Mouse (Mus musculus) erythroid progenitor cell, adult 5-6 weeks (primary cell): ENCODE measurements around the gene Fgf9. TPM values are rescaled to one million over a fixed set of nuclear protein-coding genes. Genes with fewer than 3 reads are reported as not detected.

Source experiments
- ATAC-seq: replicated peaks from 2 replicates; pipeline ENCODE4 v1.8.0; 2016; ENCODE audit warnings: moderate number of reproducible peaks, mild to moderate bottlenecking, moderate TSS enrichment, inconsistent platforms; ENCODE audit not compliant: poor library complexity, low FRiP score, severe bottlenecking
- total RNA-seq, 2 experiments: library from RNA; stranded (forward) in 1 of 2; stranded (reverse) in 1 of 2; fragments of 150-400 nt in 1 of 2; fragments of 186-747, 209-891 nt in 1 of 2; gene quantifications; 2 replicates each; pipeline versions ENCODE4 v1.2.3 to v1.2.4; 2015 to 2017; ENCODE audit warnings: low replicate concordance in 2 of 2

Gene Fgf9
- total RNA-seq, 2 experiments from 2014 or later = not detected

GRCm38 (mm10) chr14:58084240-58084639 lies 13.9 kb downstream of the Fgf9 start:
- no peak for ATAC-seq

DNA sequence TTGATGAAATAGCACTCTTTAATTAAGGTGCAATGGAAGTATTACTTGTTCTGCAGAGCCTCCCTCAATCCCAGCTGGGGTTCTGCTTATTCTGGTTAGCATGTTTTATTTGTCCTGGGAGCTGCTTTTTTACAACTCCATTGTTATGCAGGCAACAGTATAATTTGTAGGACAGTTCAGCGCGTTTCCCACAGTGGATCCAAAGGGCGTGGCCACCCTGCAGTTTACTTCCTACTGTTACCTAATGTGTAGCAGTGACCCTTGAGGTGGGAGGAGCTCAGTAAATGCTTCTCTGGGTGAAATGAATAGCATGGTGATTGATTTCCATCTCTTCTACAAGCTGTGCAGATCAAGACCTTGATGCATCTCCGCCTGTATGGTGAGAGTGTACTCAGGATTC lies 17.0 kb downstream of the Fgf9 start:
- no peak for ATAC-seq

DNA sequence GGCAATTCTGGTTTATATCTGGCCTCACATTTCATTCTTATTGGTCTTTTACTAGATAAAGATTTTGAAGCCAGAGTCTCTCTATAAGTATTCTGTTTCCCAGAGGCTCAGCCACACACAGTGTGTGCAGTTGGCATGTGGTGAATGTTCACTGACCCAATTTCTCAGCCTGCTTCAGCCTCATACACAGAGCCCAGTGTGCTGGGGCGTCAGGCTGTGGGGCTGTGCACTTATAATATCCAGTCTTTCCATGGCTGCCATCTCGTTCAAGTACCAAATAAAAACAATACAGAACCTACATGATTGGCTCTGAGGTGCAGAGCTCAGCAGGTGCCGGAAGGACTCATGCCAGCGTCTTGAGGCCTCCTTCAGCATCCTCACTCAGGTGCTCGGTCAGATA lies 19.1 kb downstream of the Fgf9 start:
- ATAC-seq = no peak

- ATAC-seq = no peak
Observed at GRCm38 (mm10) chr14:58091321-58091720, 21.0 kb downstream of the Fgf9 start.

- ATAC-seq = no peak
Observed at GRCm38 (mm10) chr14:58099599-58099998, 29.3 kb downstream of the Fgf9 start.

- no peak for ATAC-seq
Observed at GRCm38 (mm10) chr14:58101298-58101697, 31.0 kb downstream of the Fgf9 start.

DNA sequence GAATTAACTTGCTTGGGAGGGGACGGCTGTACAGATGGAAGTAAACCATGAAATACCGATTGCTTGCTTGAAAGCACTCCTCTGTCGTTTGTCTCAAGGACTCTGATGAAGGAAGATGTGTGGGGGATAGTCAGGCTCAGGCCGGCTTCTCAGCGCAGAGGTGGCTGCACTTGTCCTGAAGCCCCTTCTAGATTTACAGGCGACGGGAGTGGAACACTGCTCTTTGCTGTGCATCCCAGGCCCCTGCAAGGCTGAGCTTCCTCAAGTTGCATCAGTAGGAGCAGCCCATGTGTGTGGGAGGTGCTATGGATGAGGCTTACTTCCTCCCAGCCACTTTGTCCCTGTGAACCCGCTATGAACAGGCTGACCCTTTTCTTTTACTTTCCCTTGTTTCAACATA lies 33.9 kb downstream of the Fgf9 start:
- no peak for ATAC-seq

- no peak for ATAC-seq
Observed at GRCm38 (mm10) chr14:58105596-58105995, 35.2 kb downstream of the Fgf9 start.

DNA sequence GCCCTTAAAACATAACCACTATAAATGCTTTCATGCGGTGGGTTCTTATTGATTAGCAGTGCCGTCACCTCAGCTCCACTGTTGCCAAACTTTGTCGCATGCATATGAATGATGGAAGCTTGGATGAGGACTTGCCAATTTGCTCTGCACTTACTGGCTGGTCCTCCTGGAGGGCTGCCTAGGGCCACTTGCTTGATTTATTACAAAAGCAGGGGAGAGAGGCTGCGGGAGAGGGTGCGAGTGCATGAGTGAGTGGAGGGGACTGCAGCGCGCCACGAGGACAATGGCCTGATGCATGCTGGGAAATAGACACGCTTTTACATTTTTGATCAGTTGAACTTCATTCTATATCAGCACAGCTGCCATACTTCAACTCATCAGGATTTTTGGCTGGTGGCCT lies 39.3 kb downstream of the Fgf9 start:
- ATAC-seq = no peak

DNA sequence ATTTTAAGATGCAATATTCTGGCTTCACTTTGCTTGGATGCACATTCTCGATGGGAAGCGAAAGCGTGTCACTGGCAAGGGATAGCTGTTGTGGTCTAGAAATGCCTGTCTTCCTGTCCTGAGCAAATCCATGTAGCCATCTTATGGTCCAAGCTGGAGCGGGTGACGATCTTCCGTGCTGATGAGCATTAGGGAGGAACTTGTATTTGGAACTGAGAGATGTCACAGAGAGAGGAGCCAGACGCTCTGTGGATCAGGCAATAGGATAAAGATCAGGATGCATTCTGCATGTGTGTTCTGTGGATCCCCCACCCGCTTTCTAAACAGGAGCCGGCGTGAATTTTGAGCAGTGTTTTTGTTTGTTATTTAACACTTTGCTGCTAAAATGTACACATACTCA lies 41.2 kb downstream of the Fgf9 start:
- no peak for ATAC-seq

DNA sequence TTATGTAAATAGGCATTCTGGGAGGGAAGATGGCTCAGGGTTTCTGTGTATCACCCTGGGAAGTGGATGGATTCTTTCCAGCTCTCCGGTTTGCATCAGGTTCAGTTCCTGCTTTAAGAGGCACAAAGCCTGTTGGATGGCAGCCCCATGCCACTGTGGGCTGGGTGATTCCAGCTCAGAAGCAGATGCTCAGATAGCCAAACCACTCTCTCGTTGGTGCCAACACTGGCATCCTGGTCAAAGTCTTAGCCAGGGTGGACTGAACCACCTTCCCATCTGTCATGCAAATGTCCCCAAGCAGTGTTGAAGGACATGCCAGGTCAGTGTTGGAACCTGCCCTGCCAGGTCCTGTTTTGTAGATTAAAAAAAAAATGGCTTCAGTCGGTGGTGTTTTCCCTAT lies 42.0 kb downstream of the Fgf9 start:
- no peak for ATAC-seq

DNA sequence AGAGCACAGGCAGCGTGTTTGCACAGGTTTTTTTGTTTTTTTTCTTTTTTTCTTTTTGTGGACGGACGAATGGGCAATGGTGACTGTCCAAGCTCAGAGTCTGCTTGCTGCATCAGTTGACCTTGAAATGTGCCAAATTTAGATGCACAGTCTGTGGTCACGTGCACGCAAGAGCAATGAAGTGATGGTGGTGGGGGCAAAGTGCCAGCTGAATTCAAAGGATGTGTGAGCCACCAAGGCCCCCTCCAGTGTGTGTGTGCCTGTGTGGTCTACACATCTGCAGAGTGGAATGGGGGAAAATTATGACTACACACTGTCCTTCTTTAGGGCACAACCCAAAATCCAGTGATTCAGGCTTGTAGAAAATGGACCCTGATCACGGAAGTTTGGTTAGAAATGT lies 42.8 kb downstream of the Fgf9 start:
- ATAC-seq = no peak

DNA sequence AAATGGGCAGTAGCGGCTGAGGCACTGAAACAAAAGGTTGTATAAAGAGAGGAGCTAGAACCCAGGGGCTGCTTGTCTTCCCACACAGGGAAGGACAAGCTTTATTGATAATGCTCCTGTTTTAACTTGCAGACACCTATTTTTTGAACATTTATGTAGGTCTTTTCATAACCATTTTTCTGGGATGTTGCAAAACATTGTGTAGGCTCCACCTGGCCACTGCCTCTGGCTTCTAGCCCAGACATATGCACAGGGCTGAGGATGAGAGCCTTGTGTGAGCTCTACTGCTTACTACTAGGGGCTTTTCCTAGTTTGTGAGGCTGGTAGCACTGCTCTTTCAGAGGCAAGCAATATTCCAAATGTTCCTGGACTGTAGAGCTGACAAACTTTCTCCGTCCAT lies 43.8 kb downstream of the Fgf9 start:
- no peak for ATAC-seq

DNA sequence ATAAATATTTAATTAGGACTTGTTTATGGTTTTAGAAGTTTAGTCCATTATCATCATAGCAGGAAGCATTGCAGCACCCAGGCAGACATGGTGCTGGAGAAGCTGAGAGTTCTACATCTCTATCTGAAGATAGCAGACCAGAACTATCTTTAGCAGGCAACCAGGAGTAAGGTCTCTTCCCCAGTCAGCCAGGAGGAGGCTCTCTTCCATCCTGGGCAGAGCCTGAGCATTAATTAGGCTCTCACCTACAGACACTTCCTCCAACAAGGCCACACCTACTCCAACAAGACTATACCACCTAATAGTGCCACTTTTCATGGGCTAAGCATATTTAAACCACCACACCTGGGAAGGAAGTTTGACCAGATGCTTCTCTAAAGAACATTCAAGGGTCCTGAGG lies 54.3 kb downstream of the Fgf9 start:
- ATAC-seq = no peak

DNA sequence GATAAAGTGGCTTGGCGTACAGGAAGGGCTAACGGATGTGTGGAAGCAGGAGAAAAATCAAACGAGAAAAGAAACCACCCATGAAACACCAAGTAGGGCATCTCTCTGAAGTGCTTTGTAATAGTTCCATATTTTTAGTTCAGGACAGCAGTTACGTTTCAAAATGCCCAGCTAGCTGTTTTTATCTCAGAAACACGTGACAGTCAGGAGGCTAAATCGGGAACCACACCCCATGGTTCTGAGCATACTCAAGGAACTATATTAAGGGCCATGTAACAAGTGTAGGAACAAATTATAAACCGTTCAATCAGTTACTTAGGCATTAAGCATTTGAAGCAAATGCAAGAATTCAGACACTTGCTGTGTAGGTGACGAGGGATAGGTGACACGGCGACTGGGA lies 56.2 kb downstream of the Fgf9 start:
- ATAC-seq = no peak

- no peak for ATAC-seq
Observed at GRCm38 (mm10) chr14:58139506-58140055, 69.2 kb downstream of the Fgf9 start.

DNA sequence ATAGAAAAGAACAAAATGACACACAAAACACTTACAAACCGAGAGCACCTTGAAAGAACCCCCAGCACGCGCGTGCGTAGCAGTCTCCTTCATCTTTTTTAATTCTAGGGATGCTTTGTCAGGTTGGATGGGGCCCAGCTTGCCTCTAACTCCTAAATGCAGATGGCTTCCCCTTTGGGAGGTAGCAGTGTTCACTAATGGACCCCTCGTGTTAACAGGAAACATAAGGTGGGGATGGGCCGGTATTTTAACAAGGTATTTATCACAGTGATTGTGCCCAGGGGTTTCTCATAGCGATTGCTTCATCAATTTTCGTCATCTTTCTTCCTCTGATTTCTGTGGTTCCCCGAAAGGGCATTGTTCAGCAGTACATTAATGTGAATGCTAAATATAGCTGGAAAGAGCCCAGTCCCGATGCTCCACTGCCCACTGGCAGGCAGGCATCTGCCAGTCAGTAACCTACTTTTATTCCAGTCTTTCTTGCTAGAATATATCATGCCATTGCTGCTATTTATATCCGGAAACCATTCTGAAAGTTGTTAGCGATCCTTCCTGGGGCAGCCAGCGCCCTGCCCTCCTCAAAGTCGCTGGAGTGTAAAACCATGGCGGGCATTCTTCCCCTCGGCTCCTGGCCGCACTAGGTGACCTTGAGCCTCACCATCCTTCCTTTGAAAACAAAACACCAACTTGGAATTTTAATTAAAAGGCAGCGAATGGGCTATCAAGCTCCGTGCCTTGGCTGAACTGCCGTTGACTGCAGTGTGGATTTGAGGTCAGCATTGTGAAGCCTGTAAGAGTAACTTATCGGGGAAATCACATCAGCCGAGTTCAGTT lies 79.5 kb downstream of the Fgf9 start:
- ATAC-seq = no peak

GRCm38 (mm10) chr14:58150471-58150855 lies 80.1 kb downstream of the Fgf9 start:
- ATAC-seq = no peak

GRCm38 (mm10) chr14:58152110-58152509 lies 81.8 kb downstream of the Fgf9 start:
- no peak for ATAC-seq

DNA sequence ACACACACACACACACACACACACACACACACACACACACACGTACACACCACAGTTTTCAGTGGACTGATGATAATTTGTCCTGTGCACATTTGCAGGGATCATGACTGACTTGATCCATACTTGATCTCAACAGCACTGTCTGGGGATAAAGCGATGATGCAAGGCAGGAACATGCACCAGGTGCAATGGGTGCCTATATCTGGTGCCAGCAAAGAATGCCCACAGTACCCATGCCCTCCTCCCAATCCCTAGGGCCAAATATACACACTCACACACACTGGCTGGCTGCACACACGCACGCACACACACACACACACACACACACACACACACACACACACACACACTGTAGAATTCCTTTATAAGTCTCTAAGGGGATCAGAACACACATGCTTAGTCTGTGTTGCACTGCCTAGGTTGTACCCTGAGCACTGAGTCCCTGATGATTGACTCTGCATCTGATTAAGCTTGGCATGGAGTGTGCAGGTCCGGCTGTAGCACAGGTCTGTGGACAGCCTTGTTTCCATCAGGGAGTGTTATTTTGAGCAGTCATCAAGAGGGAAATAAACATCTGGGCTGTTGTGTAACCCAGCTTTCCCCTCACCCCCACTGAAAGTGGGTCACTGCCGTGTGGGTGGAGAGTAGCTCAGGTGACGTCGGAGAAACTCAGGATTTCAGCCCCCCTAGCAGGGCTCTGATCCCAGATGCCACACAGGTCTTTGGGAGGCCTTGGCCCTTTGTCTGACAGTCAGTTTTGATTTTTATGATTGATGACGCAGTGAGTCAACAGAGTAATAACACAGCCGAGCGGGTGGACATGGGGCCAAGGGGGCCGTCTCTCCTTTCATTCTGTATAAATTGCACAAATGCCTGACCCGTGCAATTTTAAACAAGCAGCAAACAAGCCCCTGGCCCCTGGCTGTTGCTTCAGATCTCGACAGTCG lies 83.4 kb downstream of the Fgf9 start:
- ATAC-seq = no peak

DNA sequence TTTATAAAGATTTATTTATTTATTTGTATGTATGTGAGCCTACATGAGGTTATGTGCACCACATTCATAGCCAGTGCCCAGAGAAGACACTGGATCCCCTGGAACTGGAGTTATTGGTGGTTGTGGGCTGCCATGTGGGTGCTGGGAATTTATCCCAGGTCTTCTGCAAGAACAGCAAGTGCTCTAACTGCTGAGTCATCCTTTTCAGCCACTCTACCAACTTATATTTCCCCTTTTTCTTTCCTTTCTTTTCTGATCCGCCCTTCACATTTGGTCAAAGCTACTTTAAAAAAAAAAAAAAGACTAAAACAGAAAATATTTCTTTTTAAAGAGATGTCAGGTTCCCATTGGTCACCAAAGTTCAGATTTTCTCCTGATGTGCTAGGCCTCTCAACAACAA lies 90.3 kb downstream of the Fgf9 start:
- ATAC-seq = no peak
